Mouse (Mus musculus): Measurements from ENCODE around the gene BC028528.
"Not testable (repeated sequence)": the region's sequence is repeated elsewhere in the genome, so short reads cannot be mapped to it uniquely, and the experiment has no call there.

Gene BC028528

DNA sequence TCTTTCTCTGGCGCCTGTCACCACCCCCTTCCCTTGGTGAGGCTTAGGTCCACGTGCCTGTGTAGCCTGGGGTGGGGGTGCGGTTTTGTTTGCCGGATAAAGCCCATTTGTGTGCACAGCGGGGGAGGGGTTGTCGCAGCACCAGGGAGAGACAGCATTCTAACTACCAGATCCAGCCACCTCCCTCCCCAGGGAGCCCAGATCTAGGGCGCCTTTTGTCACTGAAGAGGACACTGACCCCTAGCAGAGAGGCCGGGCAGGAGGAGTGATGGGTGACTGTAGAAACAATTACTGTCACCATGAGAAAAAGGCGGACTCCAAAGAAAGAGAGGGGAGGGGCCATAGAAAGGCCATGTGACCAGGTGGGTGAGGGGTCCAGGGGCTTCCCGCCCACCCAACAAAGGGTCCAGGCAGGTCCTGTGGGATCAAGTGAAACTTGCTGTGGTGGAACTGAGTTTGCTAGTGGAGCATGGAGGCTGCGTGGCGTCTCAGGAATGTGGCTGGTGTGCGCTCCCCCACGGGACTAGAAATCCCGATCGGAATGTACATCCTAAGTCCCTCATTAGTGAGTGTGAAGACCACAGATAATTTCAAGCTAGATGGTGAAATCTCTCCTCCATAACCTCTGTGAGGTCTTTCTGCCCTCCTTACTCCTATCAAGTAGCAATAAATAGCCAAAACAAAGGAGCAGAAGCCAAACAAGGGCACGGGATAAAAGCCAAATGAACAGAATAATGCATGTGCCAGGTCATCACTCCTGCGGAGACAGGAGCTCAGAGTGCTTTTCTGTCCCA lies 13.5 kb upstream of the BC028528 start:
- DNase-seq: no peak

- no peak for DNase-seq
These were observed 12.8 kb upstream of the BC028528 start, which contains the start of gene Car14 for GRCm38 (mm10) chr3:95904568-95904967. TSS of gene Car14 (minus strand) at chr3:95904691.

DNA sequence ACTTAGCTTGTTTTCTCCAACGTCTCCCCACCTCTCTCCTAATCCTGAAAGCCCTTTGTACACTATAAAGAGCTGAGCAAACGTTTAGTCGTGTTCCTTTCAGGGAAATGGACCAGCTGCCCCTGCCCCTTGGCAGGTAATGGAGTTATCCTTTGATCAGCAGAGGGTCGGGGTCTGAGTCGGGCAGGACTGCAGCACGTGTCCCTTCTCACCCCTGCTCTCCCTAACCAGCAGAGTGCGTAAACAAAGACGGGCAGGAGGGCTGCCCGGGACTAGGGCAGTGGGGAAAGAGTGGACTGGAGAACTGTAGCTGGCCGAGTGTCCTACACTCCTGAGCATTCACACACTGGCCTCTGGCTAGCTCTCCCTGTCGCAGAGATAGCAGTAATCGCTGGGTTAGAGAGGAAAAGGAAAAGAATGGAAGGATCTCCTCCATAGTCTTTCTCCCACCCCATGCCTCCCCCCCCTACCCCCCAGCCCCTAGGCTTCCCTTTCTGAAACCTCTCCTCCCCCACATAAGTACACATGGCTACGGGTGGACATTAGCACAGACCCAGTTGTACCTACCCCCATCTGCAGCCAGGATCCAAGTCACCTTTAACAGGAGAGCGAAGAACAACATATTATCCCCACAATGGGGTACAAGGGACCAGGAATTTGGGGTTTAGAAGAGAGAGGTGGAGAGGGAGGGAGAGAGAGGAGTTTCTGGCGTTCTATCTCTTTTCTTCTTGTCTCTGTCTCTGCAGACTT lies 12.1 kb upstream of the BC028528 start:
- no peak for DNase-seq

GRCm38 (mm10) chr3:95902643-95903042 lies 10.8 kb upstream of the BC028528 start:
- DNase-seq: no peak

DNA sequence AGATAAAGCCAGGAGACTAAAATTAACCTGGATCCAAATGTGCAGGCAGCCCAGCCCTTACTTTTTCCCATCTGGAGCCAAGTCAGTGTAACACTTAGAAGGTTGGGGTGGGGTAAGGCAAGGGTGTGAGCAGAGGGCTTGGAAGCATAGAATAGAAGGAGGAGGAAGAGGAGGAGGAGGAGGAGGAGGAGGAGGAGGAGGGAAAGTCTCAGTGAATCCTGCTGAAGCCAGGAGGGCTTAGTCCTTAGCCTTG lies 10.5 kb upstream of the BC028528 start:
- DNase-seq: no peak

GRCm38 (mm10) chr3:95901616-95902372 lies 10.0 kb upstream of the BC028528 start:
- no peak for DNase-seq

GRCm38 (mm10) chr3:95899800-95900524 lies 8.2 kb upstream of the BC028528 start:
- no peak for DNase-seq

- not testable (repeated sequence) for DNase-seq
These were observed 3.7 kb upstream of the BC028528 start for GRCm38 (mm10) chr3:95895501-95895900.

GRCm38 (mm10) chr3:95894317-95895160 lies 2.7 kb upstream of the BC028528 start:
- peak; percentile 44 for DNase-seq

- DNase-seq: peak; percentile 86
These were observed 2.0 kb upstream of the BC028528 start, which contains the start of gene Aph1a for GRCm38 (mm10) chr3:95893606-95894316. TSS of gene Aph1a (plus strand) at chr3:95893969.

DNA sequence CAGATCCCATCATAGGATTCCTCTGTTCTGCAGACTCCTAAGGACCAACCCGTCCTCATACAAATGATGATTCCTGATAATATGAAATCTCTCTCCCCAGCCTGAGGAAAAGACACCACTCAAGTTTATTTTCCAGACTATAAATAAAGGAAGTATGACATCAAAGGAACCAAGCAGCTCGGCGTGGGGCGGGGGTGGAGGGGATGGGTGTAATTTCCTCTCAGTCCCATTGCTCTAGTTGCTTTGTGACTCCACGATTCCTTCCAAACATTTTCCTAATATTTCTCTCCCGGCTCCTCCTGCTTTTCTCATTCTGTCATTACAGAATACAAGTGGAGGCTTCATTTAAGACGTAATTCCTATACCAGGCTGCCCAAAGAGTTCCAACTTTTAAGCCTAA lies 1.3 kb upstream of the BC028528 start:
- no peak for DNase-seq

GRCm38 (mm10) chr3:95892066-95893052 lies 554 bp upstream of the BC028528 start:
- no peak for DNase-seq

- DNase-seq: no peak
These were observed 2.1 kb downstream of the BC028528 start for GRCm38 (mm10) chr3:95889664-95890063.

DNA sequence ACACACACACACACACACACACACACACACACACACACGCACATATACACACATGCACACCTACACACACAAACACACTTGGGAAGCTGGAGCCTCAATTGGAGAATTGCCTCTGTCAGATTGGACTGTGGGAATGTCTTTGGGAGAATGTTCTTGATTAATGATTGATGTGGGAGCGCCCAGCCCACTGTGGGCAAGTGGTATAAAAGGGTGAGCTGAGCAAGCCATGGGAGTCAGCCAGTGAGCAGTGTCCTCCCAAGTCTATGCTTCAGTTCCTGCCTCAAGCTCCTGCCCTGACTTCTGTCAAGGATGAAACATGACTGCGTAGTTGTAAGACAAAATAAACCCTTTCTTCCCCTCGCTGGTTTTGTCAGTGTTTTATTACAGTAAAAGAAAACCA lies 4.2 kb downstream of the BC028528 start:
- no peak for DNase-seq

GRCm38 (mm10) chr3:95884400-95884799 lies 7.4 kb downstream of the BC028528 start:
- DNase-seq: no peak

- DNase-seq: peak; percentile 69
These were observed 8.9 kb downstream of the BC028528 start for GRCm38 (mm10) chr3:95882816-95883425.

DNA sequence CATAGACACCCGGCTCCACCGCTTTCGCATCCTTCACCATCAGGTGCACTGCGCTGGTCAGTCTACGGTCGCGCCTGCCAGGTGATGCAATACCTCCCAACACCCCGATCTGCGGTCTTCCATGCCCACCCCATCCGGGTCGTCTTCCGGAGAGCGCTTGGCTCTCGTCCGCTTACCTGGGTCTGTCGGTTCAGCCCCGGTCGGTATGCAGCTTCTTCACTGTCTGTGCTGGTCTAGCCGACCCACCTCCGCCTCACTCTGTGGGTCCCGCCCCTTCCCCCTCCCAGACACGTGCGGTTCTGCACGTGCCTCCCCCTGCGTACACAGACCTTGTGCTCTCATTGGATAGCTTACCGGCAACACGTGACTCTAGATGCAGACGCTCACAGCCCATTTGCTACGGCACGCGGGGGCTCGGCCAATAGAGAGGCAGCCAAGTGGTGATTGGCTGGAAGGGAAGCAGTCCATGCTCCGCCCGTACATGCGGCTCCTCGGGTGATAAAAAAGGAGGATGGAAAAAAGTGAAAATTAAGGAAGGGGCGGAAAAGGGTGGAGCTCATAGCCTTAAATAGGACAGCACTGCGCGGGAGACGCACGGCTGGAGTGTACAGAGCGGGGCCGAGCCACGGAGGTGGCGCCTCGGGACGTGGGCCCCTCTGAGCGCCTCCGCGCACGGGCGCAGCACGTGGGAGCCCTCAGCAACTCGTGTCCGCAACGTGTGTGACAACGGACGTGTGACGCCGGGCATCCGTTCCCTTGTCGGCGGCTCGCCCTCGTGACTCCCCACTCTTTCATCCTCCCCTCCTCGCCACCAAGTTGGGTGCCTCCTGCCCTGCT lies 9.6 kb downstream of the BC028528 start, which contains the start of gene Ciart:
Gene Ciart (minus strand): TSS at position 273 of the 837 bp plus-strand sequence.
- peak; percentile 90 for DNase-seq

- no peak for DNase-seq
These were observed 12.7 kb downstream of the BC028528 start for GRCm38 (mm10) chr3:95879063-95879462.

All from right cerebral cortex, postnatal 4 days (tissue).